Mouse (Mus musculus) liver, embryonic 15.5 days (tissue): ENCODE measurements around the gene Lif. TPM values are rescaled to one million over a fixed set of nuclear protein-coding genes. Genes with fewer than 3 reads are reported as not detected.

ENCODE experiments used
- ATAC-seq: fragments of 200-750 bp; cut with Nextera tagmentation; 2 replicates; pipeline ENCODE4 v1.8.0; 2017; ENCODE audit warnings: moderate number of reproducible peaks, mild to moderate bottlenecking, moderate library complexity; ENCODE audit not compliant: insufficient read depth
- H3K27ac ChIP-seq: fragments of 300-500 bp; sonication (generic); replicated peaks from 2 replicates; pipeline ENCODE4 v1.5.1; 2015; ENCODE audit warnings: mild to moderate bottlenecking, inconsistent platforms
- H3K27me3 ChIP-seq: fragments of 300-500 bp; sonication (generic); 2 replicates; pipeline ENCODE4 v1.6.1; 2015; ENCODE audit warnings: mild to moderate bottlenecking, inconsistent platforms
- H3K36me3 ChIP-seq: fragments of 300-500 bp; sonication (generic); replicated peaks from 2 replicates; pipeline ENCODE4 v1.6.1; 2015; ENCODE audit warnings: moderate library complexity, mild to moderate bottlenecking, inconsistent platforms
- H3K4me1 ChIP-seq: fragments of 300-500 bp; sonication (generic); replicated peaks from 2 replicates; pipeline ENCODE4 v1.6.1; 2015; ENCODE audit warnings: inconsistent platforms
- H3K4me2 ChIP-seq: fragments of 300-500 bp; sonication (generic); 2 replicates; pipeline ENCODE4 v1.6.1; 2015; ENCODE audit warnings: moderate library complexity, mild to moderate bottlenecking, inconsistent platforms
- H3K4me3 ChIP-seq: fragments of 300-500 bp; sonication (generic); replicated peaks from 2 replicates; pipeline ENCODE4 v1.5.1; 2015; ENCODE audit warnings: mild to moderate bottlenecking, inconsistent platforms
- H3K9ac ChIP-seq: fragments of 300-500 bp; sonication (generic); 2 replicates; pipeline ENCODE4 v1.6.1; 2015; ENCODE audit warnings: moderate library complexity, mild to moderate bottlenecking, inconsistent platforms
- H3K9me3 ChIP-seq: fragments of 300-500 bp; sonication (generic); replicated peaks from 2 replicates; pipeline ENCODE4 v1.6.1; 2016; ENCODE audit warnings: inconsistent platforms
- WGBS: fragments of 180-500 bp; shearing (Covaris S2); methylation state at CpG from one replicate; pipeline ENCODE4 v1.1.7; 2015; ENCODE audit warnings: mixed read lengths; ENCODE audit not compliant: insufficient replicate concordance; 5-methylcytosine and 5-hydroxymethylcytosine counted together
- polyA plus RNA-seq: library from polyadenylated mRNA; unstranded; fragments of >200 nt; fragmentation: Nextera tagmentation; extraction: Ambion mirVana; gene quantifications from 2 replicates; pipeline ENCODE4 v1.2.1, GENCODE M21; 2015

Gene Lif
- polyA plus RNA-seq, 1 experiment from 2014 or later: not detected

DNA sequence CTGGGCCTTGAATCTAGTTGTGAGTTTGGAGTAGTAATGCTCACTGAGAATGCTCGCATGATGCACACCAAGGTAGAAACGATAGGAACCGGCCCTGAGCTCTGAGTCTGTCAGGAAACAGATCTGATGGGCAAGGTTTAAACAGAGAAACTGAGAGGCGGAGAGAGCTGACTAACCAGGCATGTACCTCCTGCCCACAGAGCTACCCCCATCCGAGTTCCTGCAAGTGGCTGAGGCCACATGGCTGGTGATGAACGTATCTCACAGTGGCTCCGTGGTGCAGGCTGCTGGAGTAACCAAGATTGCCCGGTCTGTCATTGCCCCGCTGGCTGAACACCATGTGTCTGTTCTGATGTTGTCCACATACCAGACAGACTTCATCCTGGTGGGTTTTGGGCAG, 37.4 kb upstream of the Lif start:
- no peak overlapping the region for H3K4me2 ChIP-seq
- H3K36me3 ChIP-seq: peaks cover 6% of the 10 kb centered on the region; the same call in 1 of the 2 replicates
- 48% methylated on average over 9 of the region's 9 CpGs for WGBS
- H3K27me3 ChIP-seq: peaks cover 21% of the 10 kb centered on the region
- no peak overlapping the region for H3K27ac ChIP-seq
- H3K9me3 ChIP-seq: no peaks in the 10 kb centered on the region
- peaks cover 74% of the 10 kb centered on the region for H3K4me1 ChIP-seq
- ATAC-seq: no peak
- H3K4me3 ChIP-seq: no peak overlapping the region
- H3K9ac ChIP-seq: no peak overlapping the region

DNA sequence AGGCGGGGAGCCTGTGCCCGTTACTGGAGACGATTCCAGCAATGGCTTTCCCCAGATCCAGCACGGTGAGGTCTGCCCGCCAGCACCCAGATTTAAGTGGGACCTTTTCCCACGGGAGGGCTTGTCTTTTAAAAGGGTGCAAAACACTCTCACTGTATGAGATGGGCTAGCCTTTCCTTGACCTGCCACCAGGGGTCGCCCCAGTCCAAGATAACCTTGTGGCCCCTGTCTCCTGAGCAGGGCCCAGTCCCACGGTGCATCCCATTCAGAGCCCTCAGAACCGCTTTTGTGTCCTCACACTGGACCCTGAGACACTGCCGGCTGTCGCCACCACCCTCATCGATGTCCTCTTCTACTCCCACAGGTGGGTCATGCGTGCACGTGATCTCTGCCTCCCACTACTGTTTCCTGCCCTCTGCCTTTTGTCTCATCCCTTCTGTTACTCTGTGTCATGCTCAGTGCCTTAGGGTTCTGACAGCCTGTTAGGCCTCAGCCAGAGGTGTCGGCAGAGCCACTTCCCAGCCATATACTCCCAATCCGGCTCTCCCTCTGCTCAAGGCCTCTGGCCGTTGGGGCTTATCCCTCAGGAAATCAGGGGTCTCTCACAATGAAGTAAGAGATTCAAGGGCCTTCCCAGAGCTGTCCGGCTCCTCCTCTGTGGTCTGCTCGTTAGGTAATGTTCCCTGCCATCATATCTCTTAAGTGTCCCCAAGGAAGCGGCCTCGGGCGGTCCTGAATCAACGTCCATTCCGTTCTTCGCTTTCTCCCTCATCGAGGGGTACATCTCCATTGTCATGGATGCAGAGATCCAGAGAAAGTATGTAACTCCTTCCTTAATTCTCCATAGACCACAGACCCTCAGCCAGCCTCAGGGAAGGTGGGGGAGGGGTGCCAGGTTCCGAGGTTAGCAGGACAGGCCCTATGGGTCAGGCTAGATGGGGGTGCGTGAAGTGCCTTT, 36.6 kb upstream of the Lif start:
- 44% methylated on average over 28 of the region's 28 CpGs for WGBS
- Histone ChIP-seq H3K36me3 (no peaks in the 10 kb centered on the region), H3K9me3 (no peaks in the 10 kb centered on the region), H3K4me2 (no peak overlapping the region), H3K9ac (no peak overlapping the region), H3K27me3 (peaks cover 21% of the 10 kb centered on the region), H3K4me1 (peaks cover 82% of the 10 kb centered on the region), H3K27ac (no peak overlapping the region), H3K4me3 (no peak overlapping the region)
- ATAC-seq: no peak

DNA sequence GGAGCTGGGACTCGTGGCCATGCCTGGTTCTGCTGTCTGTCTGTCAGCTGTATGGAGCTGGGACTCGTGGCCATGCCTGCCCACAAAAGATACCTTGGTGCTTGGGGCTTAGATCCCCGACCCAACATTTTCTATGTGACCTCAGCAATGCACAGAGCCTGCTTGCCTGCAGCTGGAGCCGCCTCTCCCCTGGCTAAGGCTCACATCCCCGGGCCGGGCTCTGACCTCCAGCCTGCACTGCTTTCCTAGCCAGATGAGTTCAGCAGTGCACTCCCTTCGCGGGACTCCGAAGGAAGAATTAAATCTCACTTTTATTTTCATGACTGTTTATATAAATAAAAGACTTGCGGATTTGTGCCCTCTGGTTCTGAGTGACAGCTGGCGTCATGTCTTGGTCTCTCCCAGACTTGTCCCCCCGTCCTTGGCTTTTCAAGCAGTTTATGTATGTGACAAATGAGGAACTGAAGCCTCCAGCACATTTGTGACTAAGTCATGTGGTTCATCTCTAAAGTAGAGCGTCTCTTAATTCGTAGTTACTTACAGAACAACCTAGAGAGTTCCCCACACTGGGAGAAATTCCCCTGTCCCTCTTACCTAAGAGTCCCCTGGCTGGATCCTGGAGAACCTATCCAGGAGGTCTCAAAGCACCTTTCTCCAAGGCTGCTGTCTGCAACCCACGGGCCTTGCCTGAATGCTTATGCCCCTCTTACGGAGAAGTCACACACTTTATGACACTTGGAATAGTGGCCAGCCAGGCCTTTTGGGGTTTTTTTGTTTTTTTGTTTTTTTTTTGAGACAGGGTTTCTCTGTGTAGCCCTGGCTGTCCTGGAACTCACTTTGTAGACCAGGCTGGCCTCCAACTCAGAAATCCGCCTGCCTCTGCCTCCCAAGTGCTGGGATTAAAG, 35.1 kb upstream of the Lif start:
- H3K9me3 ChIP-seq: no peaks in the 10 kb centered on the region
- peaks cover 21% of the 10 kb centered on the region for H3K27me3 ChIP-seq
- ATAC-seq: no peak
- H3K4me3 ChIP-seq: no peak overlapping the region
- H3K4me1 ChIP-seq: peaks cover 98% of the 10 kb centered on the region
- 62% methylated on average over 17 of the region's 17 CpGs for WGBS
- no peaks in the 10 kb centered on the region for H3K36me3 ChIP-seq
- H3K9ac ChIP-seq: no peak overlapping the region
- H3K27ac ChIP-seq: peak overlapping the region; percentile 87
- no peak overlapping the region for H3K4me2 ChIP-seq

DNA sequence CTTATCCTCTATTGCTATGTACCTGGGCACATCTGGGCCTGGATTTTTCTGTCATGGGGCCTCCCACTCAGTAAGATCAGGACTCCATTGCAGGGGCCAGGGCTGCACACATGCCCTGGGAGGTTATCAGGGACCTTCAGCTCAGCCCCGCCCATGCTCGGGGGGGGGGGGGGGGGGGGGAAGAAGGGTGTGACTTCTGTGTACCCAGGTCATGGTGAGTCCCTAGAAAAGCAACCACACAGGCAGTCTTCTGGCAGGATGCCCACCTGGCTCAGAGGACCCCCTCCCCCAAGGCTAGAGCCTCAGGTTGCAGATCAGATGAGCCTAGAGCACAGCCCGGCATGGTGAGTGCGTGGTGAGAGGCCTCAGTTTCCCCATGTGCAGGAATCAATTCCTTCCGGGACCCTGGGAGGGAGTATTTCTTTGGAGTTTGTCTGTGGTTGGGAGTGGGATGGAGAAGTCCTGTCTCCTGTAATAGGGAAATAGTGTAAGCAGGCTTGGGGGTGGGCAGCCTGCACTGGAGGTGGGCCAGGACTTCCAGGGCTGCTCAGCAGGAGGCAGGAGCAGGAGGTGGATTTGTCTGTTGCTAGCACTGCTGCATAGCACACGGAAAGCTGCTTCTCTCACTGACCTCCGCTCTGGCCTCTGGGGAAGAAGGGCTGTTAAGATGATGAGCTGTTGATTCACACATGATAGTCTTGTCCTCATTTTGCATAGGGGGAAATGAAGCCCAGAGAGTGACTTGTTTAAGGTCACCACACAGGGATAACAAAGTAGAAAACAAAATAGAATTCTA, 33.8 kb upstream of the Lif start:
- H3K36me3 ChIP-seq: no peaks in the 10 kb centered on the region
- H3K9ac ChIP-seq: peak overlapping the region; percentile 75
- H3K27ac ChIP-seq: peak overlapping the region; percentile 87
- 26% methylated on average over 7 of the region's 7 CpGs for WGBS
- H3K9me3 ChIP-seq: no peaks in the 10 kb centered on the region
- H3K4me1 ChIP-seq: peaks cover 98% of the 10 kb centered on the region
- H3K27me3 ChIP-seq: peaks cover 17% of the 10 kb centered on the region
- peak overlapping the region; percentile 65 for H3K4me3 ChIP-seq
- peak overlapping the region; percentile 69 for H3K4me2 ChIP-seq
- peak; percentile 92 for ATAC-seq

DNA sequence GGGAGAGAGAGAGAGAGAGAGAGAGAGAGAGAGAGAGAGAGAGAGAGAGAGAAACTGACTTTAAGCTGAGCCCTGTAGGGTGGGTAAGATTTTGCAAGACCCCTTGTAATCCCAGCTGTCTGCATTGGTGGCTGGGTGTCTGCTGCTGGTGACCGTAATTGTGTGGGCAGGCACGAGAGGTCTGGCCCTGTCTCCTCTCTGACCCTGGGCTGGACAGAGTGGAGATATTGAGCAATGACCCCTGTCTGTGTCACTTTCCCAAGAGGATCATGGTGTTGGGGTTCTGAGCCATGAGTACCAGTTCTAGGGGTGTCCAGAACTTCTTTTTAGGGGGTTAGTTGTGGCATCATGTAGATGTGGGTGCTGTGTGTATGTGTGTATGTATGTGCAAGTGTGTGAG, 33.1 kb upstream of the Lif start:
- Histone ChIP-seq H3K9ac (peak overlapping the region; percentile 75), H3K4me2 (peak overlapping the region; percentile 69), H3K27ac (peak overlapping the region; percentile 87)

DNA sequence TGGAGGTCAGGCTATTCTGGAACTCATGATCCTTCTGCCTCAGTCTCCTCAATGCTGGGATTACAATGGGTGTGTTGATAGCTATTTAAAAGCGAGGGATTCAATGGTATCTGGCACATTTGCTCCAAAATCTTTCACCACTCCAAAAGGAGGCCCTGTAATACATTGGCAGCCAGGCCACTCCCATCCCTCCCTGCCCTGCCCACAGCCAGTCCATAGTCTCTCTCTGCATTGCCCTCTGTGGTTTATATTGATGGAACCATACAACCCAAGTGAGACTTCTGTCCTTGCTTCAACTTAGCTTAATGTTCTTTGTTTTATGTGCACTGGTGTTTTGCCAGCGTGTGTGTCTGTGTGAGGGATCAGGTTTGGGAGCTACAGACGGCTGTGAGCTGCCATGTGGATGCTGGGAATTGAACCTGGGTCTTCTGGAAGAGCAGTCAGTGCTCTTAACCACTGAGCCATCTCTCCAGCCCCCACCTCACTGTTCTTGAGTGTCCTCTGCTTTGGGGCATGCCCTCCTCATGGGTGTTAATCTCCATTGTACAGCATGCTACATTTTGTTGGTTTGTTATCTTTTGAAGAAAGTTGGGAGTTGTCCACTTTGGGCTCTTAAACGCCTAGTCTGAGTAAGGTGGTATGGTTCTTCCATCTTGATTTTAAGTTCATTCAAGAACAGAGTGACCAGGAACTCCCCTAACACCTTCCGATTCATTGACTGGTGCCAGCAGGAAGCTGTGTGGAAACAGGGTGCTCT, 30.6 kb upstream of the Lif start:
- H3K4me1 ChIP-seq: peaks cover 90% of the 10 kb centered on the region
- 49% methylated on average over 5 of the region's 5 CpGs for WGBS
- H3K4me3 ChIP-seq: peak overlapping the region; percentile 65
- H3K27me3 ChIP-seq: no peaks in the 10 kb centered on the region
- H3K36me3 ChIP-seq: no peaks in the 10 kb centered on the region
- H3K9ac ChIP-seq: 0 out of 2 replicates have a peak overlapping the region, but pooled peaks have one; percentile 20
- no peaks in the 10 kb centered on the region for H3K9me3 ChIP-seq
- peak overlapping the region; percentile 62; the same call in 1 of the 2 replicates for H3K27ac ChIP-seq
- ATAC-seq: peak; percentile 43; the same call in 1 of the 2 replicates
- peak overlapping the region; percentile 69 for H3K4me2 ChIP-seq

More for the DNA sequence above, 33.1 kb upstream of the Lif start:
- peaks cover 98% of the 10 kb centered on the region for H3K4me1 ChIP-seq
- H3K36me3 ChIP-seq: no peaks in the 10 kb centered on the region
- H3K4me3 ChIP-seq: peak overlapping the region; percentile 65
- WGBS: 40% methylated on average over 2 of the region's 2 CpGs
- ATAC-seq: no peak
- no peaks in the 10 kb centered on the region for H3K9me3 ChIP-seq
- H3K27me3 ChIP-seq: peaks cover 10% of the 10 kb centered on the region

DNA sequence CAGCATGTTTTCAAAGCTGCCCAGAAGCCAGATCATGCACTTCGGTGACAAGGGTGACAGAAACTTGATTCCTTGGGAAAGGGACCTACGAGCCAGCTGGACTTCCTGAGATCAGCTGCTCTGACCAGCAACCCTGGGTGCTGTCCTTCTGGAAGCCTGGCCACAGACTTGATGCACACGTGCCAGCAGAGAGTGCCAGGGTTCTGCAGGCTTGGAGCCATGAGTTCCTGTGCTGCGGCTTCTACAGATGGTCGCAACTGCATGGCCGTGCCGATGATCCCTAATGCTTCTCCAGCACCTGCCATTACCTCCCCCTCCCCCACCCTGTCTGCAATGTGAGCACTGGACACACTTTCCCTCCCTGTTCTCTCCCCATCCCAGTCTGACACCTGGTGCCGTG, 28.9 kb upstream of the Lif start:
- no peak overlapping the region for H3K27ac ChIP-seq
- WGBS: 74% methylated on average over 8 of the region's 8 CpGs
- H3K4me2 ChIP-seq: no peak overlapping the region
- no peaks in the 10 kb centered on the region for H3K9me3 ChIP-seq
- H3K27me3 ChIP-seq: no peaks in the 10 kb centered on the region
- H3K9ac ChIP-seq: no peak overlapping the region
- H3K4me1 ChIP-seq: peaks cover 81% of the 10 kb centered on the region
- no peak overlapping the region for H3K4me3 ChIP-seq
- no peak for ATAC-seq
- H3K36me3 ChIP-seq: no peaks in the 10 kb centered on the region

DNA sequence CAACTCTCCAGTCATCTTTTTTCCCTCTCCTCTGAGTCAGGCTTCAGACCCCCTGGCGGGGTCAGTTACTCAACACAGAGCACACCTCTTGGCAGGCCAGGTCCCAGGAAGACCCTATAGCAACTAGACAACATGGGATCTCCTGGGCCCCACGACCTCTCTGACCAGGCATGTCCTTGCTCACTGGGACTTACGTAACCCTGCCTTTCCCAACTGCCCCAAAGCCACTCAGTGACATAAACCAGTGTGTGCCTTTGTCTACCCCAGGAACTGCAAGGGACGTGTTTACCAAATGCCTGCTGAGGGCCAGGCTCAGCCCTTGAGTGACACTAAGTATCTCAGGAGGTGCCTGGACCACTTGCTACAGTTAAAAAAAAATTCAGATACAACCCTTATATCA, 27.5 kb upstream of the Lif start:
- no peak overlapping the region for H3K4me2 ChIP-seq
- 59% methylated on average over 4 of the region's 4 CpGs for WGBS
- no peak overlapping the region for H3K9ac ChIP-seq
- H3K4me1 ChIP-seq: peaks cover 76% of the 10 kb centered on the region
- peak overlapping the region; percentile 51 for H3K27ac ChIP-seq
- no peaks in the 10 kb centered on the region for H3K9me3 ChIP-seq
- no peaks in the 10 kb centered on the region for H3K36me3 ChIP-seq
- H3K27me3 ChIP-seq: no peaks in the 10 kb centered on the region
- ATAC-seq: peak; percentile 26
- H3K4me3 ChIP-seq: no peak overlapping the region

DNA sequence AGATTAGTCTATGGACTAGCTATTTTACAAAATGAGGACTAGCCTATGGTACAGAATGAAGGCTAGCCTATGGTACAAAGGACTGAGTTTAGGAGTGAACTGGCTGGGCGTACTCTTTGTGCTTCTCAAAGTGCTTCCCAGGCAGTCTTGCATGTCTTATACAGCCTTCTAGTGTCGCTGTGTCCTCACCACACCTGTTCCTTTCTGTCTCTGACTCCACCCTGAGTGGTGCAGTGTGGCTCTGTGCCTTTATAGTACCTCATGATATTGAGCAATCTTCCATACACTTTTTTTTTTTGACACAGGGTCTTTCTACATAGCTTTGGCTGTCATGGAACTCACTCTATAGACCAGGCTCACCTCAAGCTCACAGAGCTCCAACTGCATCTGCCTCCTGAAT, 25.9 kb upstream of the Lif start:
- 82% methylated on average over 2 of the region's 2 CpGs for WGBS
- Histone ChIP-seq H3K27ac (no peak overlapping the region), H3K27me3 (no peaks in the 10 kb centered on the region), H3K4me3 (no peak overlapping the region), H3K36me3 (no peaks in the 10 kb centered on the region), H3K9ac (no peak overlapping the region), H3K4me1 (peaks cover 76% of the 10 kb centered on the region), H3K4me2 (no peak overlapping the region), H3K9me3 (no peaks in the 10 kb centered on the region)
- no peak for ATAC-seq

DNA sequence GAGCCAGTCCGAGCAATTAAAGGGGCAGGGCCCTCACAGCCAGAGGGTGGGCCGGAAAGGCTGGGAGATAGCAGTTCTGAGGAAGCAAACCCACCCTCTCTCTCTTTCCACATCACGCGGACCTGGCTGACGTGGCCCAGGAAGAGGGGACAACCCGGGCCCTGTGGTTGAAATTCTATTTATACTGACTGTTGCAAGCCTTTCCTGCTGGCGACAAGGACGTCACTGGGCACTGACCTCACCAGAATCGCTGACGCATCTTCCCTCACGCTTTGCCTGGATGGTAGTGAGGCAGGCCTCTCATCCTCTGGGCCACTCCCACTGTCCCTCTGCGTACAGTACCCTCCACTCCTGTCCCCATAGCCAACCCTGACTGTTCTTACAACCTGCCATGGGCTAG, 24.7 kb upstream of the Lif start:
- peaks cover 76% of the 10 kb centered on the region for H3K4me1 ChIP-seq
- no peak overlapping the region for H3K4me3 ChIP-seq
- H3K4me2 ChIP-seq: no peak overlapping the region
- H3K27me3 ChIP-seq: no peaks in the 10 kb centered on the region
- no peaks in the 10 kb centered on the region for H3K9me3 ChIP-seq
- H3K27ac ChIP-seq: no peak overlapping the region
- 36% methylated on average over 12 of the region's 12 CpGs for WGBS
- no peak; the same call in 1 of the 2 replicates for ATAC-seq
- no peaks in the 10 kb centered on the region for H3K36me3 ChIP-seq
- no peak overlapping the region for H3K9ac ChIP-seq
